Mouse (Mus musculus) cerebellum, postnatal 25 days (tissue): ENCODE results near the gene Zcchc24.
A peak's percentile ranks its signal among the peaks of the same experiment; 100 is the strongest.

Experiments
- DNase-seq, 2 experiments: peaks; one replicate each; pipeline ENCODE4 v3.0.0; 2021; ENCODE audit warnings: mixed read lengths in 2 of 2

Zcchc24 gene

GRCm38 (mm10) chr14:25746971-25747945 is 21.6 kb downstream of the Zcchc24 start:
- DNase-seq, result no peak

- DNase-seq, result no peak
Measured at GRCm38 (mm10) chr14:25746371-25746770, 22.5 kb downstream of the Zcchc24 start.

- no peak for DNase-seq
Measured at GRCm38 (mm10) chr14:25745365-25746184, 23.3 kb downstream of the Zcchc24 start.

- DNase-seq, result no peak
Measured at GRCm38 (mm10) chr14:25742943-25743342, 25.9 kb downstream of the Zcchc24 start.

GRCm38 (mm10) chr14:25741840-25742367 is 26.9 kb downstream of the Zcchc24 start:
- DNase-seq, result no peak

DNA sequence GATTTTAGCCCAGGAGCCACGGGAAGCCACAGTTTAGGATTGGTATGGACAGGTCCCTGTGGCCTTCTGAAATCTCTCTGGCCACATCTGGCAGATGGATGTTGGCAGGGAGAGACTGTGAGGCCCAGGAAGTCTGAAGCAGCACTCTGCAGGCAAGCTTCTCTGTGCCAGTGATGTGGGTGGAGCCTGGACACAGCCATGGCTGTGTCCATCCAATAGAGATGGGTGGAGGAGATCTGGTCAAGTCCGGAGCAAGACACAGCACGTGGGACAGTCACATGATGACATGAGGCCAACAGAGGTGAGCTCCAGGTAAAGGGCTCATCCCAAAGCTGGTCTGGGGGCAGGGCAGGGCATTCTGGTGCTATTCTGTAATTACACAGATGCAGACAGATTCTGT is 27.6 kb downstream of the Zcchc24 start:
- no peak for DNase-seq

GRCm38 (mm10) chr14:25739957-25740565 is 28.8 kb downstream of the Zcchc24 start:
- peak; percentile 40 to 54 for DNase-seq

GRCm38 (mm10) chr14:25738591-25739001 is 30.2 kb downstream of the Zcchc24 start:
- peak in 1 of 2 experiments; percentile 29 for DNase-seq

- DNase-seq, result peak in 1 of 2 experiments; percentile 43
Measured at GRCm38 (mm10) chr14:25736589-25736988, 32.2 kb downstream of the Zcchc24 start.

DNA sequence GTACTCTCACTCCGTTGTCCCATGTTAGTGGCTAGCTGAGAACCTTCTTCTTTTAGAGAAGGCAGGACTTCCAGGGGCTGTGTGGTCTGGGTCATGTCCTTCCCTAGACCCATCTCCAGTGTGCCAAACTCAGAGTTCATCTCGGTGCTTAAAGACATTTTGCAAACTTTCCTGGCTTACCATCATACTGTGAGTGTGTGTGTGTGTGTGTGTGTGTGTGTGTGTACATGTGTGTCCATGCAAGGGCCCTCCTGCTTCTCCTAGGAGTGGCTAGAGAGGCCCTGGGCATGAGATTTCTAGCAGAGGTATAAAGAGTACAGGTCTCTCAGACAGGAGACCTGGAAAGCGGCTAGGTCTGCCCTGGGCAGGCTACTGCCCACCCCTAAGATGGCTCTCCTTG is 32.7 kb downstream of the Zcchc24 start:
- no peak for DNase-seq

GRCm38 (mm10) chr14:25734736-25735716 is 33.8 kb downstream of the Zcchc24 start:
- peak; percentile 21 to 36 for DNase-seq

DNA sequence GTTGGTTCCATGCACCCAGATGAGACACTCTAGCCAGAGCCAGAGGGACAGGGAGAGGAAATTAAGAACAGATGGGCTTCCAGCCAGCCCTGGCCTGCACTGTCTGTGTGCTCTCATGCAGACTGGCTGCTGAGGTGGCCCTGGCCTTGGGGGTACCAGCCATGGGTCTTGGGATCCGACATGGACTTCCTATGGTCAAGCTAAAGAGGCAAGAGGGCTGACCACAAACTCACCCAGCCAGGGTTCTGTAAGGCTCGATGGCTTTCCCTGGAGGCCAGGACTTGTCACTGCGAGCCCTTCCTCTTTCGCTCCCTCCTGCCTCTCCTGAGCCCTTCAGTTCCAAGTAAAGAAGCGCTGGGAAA is 41.7 kb downstream of the Zcchc24 start:
- no peak for DNase-seq

GRCm38 (mm10) chr14:25726226-25727148 is 42.4 kb downstream of the Zcchc24 start:
- DNase-seq, result peak; percentile 45 to 65

GRCm38 (mm10) chr14:25725690-25726089 is 43.1 kb downstream of the Zcchc24 start:
- peak in 1 of 2 experiments; percentile 27 for DNase-seq

- peak; percentile 48 to 63 for DNase-seq
Measured at GRCm38 (mm10) chr14:25725032-25725497, 43.8 kb downstream of the Zcchc24 start.

GRCm38 (mm10) chr14:25720962-25721707 is 47.7 kb downstream of the Zcchc24 start:
- no peak for DNase-seq

- DNase-seq, result no peak
Measured at GRCm38 (mm10) chr14:25719371-25719770, 49.5 kb downstream of the Zcchc24 start.

DNA sequence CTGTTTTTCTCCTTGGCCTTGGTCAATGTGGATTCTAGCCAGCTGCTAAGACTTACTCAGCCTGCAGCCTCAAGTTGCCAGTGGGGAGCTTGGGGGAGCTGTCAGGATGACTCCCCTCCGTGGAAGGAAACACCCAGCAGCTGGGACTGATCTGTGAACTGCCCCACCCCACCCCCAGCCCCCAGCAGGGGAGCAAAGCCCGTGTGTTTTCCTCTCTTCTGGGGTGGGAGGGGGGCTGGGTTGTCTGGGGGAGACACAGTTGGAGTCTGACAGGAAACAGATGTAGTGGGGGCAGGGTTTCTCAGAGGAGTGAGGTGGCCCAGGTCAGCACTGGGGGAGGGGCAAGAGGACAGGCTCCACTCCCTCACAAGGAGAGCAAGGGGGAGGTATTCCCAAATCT is 50.4 kb downstream of the Zcchc24 start:
- no peak for DNase-seq

GRCm38 (mm10) chr14:25717718-25718117 is 51.1 kb downstream of the Zcchc24 start:
- peak in 1 of 2 experiments; percentile 31 for DNase-seq
